Mouse (Mus musculus): ENCODE results near the gene Ruvbl2.
A peak's percentile ranks its signal among the peaks of the same experiment; 100 is the strongest.

Gene Ruvbl2

GRCm38 (mm10) chr7:45433835-45434202 is 4.1 kb downstream of the Ruvbl2 start:
- DNase-seq (ENCODE audit: low read depth, low spot score) = no peak

DNA sequence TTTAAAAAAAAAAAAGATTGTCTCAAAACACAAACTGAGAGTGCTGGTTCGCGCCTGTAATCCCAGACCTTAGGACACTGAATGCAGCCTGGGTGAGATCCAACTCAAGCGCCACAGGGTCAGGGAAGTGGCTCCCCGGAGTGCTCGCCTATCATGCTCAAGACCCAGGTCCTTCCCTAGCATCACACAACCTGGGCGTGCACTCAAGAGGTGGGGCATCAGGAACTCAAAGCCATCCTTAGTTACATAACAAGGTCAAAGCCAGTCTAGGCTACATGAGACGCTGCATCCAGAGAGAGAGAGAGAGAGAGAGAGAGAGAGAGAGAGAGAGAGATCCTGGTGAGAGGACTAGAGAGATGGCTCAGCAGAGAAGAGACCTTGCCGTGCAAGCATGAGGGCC is 11.3 kb downstream of the Ruvbl2 start:
- no peak for DNase-seq (ENCODE audit: low read depth, low spot score)

DNA sequence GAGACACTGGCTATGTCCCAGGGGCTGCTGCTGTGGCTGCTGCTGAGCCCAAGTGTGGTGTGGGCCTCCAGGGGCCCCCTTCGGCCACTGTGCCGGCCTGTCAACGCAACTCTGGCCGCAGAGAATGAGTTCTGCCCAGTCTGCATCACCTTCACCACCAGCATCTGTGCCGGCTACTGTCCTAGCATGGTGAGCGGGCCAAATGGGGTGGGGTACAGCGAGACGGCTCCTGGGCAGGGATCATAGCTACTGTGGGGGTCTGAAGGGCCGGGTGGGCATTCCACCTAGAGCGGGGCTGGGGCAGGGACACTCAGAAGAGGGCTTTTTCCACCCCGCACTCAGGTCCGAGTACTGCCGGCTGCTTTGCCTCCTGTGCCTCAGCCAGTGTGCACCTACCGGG is 16.7 kb downstream of the Ruvbl2 start:
- no peak for DNase-seq (ENCODE audit: low read depth, low spot score)

GRCm38 (mm10) chr7:45420615-45420919 is 17.3 kb downstream of the Ruvbl2 start, which contains the start of gene Lhb:
Lhb (plus strand) TSS chr7:45420820.
- no peak for DNase-seq (ENCODE audit: low read depth, low spot score)

DNA sequence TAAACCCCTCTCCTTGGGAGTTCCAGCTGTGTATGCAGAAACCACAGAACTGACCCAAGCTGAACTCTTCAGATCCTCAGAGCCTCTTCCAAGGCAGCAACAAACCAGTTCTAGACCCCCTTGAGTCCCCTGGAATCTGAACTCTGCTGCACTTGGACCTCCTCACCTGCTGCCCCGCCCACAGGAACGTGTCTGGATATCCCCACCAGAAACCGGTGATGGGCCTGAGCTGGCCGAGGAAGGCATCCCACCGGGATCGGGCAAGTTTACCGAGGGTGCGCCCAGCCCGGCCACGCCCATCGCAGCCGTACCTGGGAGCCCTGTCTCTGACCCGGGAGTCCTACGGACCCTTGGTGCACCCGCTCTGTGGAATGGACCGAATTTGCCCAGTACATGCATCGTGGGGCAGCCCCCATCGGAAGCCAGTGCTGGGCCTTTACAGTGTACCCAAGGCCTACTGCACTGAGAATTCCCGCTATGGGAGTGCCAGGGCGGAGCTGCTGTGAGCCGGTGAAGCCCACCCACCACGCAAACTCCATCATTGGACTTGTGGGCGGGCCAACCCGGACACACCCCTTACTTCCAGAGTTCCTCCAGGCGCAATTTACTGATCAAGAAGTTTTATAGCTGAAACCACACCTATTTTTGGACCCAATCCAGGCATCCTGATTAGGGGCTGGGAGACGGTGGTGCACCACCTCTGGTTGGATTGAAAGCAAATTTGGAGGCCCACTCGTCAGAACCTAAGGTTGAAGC is 17.9 kb downstream of the Ruvbl2 start:
- no peak for DNase-seq (ENCODE audit: low read depth, low spot score)

DNA sequence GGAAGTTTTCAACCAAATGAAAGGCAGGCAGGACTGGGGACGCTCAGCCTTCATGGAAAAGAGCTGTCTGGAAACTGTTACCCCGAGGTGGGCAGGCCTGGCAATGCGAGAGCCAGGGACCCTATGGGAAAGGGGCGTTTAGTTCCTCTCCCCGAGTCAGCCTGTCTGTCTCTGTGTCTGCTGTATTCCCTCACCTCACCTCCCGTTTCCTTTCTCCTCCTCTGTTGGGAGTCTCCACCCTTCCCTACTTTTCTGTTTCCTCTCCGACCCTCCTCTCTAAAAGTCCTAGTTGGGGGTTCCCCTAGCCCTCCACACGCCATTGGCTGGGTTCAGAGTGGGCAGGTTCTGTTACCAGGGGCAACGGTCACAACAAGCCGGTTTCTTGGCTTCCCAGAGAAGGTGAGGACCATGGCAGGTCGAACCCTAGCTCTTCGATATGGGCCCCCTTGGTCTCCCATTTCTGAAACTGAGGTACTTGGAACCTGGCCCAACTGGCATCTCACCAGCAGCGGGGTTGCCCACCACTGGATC is 19.9 kb downstream of the Ruvbl2 start:
- no peak for DNase-seq (ENCODE audit: low read depth, low spot score)

DNA sequence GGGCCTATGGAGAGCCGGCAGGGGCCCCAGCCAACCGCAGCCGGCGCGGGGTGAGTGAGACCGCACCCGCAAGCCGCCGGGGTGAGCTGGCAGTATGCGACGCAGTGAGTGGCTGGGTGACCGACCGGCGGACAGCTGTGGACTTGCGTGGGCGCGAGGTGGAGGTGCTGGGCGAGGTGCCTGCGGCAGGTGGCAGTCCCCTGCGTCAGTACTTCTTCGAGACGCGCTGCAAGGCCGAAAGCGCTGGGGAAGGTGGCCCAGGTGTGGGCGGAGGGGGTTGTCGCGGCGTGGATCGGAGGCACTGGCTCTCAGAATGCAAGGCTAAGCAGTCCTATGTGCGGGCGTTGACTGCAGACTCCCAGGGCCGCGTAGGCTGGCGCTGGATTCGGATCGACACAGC is 22.3 kb downstream of the Ruvbl2 start:
- DNase-seq (ENCODE audit: low read depth, low spot score) = peak; percentile 51

DNA sequence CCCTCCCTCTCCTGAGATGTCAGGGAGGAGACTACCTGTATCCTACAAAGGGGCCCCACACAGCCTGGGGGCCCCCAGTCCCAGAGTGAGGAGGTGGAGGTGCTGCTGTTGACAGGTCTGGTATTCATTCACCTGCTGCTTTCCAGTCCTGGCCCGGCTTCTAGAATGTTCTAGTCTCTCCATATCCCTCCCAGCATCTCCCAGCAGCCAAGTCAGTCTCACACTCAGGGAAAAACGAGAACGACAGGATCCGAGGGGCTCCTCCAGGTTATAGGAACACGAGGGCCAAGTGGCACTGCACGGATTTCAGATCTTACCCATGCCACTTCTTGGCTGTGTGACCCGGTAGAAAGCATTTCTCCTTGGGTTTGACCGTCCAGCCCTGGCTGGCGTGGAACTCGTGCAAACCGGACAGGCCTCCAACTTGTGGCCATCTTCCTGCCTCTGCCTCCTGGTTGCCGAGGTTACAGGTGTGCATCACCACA is 23.1 kb downstream of the Ruvbl2 start:
- no peak for DNase-seq (ENCODE audit: low read depth, low spot score)

- no peak for DNase-seq (ENCODE audit: low read depth, low spot score)
Observed at GRCm38 (mm10) chr7:45413864-45414739, 23.8 kb downstream of the Ruvbl2 start.

GRCm38 (mm10) chr7:45413113-45413863 is 24.6 kb downstream of the Ruvbl2 start, which contains the start of gene Ntf5:
Ntf5 (plus strand) TSS chr7:45413695.
- no peak for DNase-seq (ENCODE audit: low read depth, low spot score)

DNA sequence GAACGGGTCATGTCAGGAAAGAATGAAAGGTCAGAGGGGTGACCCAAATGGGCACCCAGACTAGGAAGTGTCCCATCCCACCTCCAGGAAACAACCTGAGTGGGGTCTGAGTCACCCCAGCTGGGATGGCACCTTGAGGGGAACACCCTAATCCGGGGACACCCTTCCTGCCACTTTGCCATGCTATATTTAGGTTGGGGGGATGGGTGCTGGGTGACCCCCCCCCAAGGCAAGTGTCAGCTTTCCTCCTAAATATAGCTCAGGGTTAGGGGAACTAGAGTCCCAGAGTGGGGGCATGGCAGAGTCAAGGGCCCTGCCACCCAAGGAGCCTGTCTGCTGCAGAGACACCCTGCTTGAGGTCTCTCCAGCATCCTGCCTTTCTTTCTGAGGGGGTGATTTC is 25.5 kb downstream of the Ruvbl2 start:
- no peak for DNase-seq (ENCODE audit: low read depth, low spot score)

GRCm38 (mm10) chr7:45409497-45410163 is 28.3 kb downstream of the Ruvbl2 start:
- no peak for DNase-seq (ENCODE audit: low read depth, low spot score)

- no peak for DNase-seq (ENCODE audit: low read depth, low spot score)
Observed at GRCm38 (mm10) chr7:45408949-45409348, 28.9 kb downstream of the Ruvbl2 start.

- no peak for DNase-seq (ENCODE audit: low read depth, low spot score)
Observed at GRCm38 (mm10) chr7:45408351-45408750, 29.5 kb downstream of the Ruvbl2 start.

DNA sequence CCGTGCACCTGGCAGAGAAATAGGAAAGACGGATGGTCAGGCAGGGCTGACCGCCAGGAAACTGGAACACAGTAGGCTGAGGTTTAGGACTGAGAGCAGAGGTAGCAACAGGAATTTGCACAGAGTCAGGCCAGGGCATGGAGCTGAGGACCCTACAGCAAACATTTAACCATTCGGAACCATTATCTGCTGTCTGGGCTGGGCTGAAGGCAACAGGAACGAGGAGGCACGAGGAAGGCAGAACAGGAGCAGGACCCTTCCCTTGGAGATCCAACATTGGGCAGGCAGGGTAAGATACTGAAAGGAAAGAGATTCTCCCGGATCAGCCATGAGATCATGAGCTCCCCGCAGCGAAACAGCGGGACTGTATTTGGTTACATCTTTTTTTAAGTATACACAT is 30.1 kb downstream of the Ruvbl2 start:
- DNase-seq (ENCODE audit: low read depth, low spot score) = no peak

DNA sequence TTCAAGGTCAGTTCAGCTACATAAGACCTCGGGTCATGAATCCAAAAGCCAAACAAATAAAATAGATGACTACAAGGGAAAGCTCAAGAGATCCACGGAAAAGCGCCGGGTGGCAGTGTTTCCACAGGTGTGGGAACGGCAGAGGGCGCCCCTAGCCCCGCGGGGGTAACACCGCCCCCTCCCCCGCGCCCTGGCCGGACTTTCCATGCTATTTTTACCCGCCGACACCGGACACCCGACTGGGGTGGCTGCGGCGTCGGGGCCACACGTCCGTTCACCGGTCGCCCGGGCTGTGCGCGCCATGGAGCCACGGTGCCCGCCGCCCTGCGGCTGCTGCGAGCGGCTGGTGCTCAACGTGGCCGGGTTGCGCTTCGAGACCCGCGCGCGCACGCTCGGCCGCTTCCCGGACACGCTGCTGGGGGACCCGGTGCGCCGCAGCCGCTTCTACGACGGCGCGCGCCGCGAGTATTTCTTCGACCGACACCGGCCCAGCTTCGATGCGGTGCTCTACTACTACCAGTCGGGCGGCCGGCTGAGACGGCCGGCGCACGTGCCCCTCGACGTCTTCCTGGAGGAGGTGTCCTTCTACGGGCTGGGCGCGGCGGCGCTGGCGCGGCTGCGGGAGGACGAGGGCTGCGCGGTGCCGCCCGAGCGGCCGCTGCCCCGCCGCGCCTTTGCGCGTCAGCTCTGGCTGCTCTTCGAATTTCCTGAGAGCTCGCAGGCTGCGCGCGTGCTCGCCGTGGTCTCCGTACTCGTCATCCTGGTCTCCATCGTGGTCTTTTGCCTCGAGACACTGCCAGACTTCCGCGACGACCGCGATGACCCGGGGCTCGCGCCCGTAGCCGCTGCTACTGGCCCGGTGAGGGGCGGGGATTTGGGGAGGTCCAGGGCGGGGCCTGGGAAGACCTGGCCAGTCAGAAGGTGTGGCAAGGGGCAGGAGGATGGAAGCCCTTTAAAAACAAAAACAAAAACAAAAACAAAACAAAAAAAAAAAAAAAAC is 31.4 kb downstream of the Ruvbl2 start:
- DNase-seq (ENCODE audit: low read depth, low spot score) = peak; percentile 8

- peak; percentile 45 for DNase-seq (ENCODE audit: low read depth, low spot score)
Observed at GRCm38 (mm10) chr7:45405091-45406075, 32.5 kb downstream of the Ruvbl2 start, which contains the start of gene Kcna7. Kcna7 (plus strand) TSS chr7:45405653.

GRCm38 (mm10) chr7:45403532-45404261 is 34.2 kb downstream of the Ruvbl2 start:
- peak; percentile 66 for DNase-seq (ENCODE audit: low read depth, low spot score)
